Mouse (Mus musculus) WW6 (cell line): Measurements from ENCODE around the gene Tff2.

Experiments
- DNase-seq: peaks from one replicate; pipeline ENCODE4 v3.0.0-alpha.2; 2013; ENCODE audit warnings: low read depth, low spot score

The Tff2 gene

DNA sequence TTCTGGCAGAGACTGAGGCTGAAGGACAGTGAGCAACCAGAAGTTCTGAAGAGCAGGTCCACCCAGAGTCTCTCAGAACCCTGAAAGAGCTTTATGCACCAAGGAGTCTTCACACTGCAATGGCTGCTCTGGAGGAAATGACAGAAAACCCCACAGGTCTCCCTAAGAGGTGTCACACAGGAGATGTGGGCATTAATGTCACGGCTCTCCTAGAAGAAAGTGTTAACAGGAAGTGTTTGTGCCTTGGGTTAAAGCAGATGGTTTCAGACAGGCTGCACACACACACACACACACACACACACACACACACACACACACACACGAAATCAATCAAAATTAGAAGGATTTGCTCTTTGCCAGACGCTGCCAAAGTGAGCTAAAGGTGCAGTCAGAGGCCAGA lies 7.8 kb downstream of the Tff2 start:
- no peak for DNase-seq

DNA sequence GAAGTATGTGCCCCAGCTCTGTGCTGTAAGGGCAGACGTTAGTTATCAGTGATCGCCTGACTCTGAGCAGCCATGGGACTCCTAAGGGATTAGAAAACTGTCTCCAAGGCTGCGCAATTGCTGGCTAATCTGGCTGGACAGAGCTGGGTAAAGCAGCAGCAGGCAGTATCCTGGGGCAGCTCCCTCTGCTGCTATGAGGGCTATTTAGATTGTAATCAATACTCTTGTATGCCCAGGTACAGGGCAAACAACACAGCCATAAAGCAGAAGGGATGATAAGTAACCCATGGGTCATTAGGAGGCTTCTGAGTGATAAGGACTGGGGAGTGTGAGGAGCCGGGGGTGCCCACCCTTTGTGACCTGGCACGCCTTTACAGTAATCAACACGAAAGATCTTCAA lies 9.2 kb downstream of the Tff2 start:
- DNase-seq: no peak

DNA sequence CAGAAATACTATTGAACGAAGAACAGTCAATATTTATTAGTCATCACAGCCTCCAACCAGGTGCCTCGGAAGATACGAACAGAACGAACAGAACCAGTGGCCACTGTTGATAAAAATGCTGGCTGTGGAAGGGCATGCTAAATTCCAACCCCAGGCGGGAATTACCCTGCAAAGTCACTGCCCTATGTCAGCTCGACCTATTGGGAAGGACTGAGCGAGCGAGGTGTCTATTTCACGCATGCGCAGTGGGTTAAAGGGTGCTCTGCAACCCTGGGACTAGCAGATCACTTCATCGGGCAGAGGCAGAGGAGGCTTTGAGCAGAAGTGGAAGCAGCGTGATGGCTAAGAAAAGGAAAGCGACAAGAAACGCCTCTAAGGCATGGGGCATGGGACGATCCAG lies 10.3 kb downstream of the Tff2 start:
- no peak for DNase-seq

DNA sequence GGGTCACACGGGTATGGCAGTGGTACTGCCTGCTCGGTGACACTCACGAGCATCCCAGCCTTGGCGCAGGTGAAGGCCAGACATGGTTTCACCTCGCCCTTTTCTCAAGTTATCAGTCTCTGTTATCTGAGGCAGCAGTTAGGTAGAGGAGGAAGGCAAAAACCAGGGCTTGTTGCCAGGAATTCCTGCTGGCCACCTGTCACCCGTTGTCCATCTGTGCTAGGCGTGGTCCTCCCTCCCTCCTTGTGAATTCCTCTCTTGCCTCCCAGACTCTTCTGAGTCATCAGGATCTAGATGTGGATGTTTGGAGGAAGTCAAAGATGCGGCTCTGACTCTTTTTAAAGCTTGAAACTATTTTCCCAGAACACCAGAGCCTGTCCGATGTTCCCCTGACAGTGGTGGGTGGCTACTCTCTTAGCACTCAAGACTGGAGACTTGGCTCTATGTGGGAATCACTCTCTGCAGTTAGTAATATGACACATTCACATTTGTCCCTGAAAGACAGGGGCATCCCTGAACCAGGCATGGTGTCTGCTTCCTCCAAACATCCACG lies 12.7 kb downstream of the Tff2 start:
- no peak for DNase-seq

DNA sequence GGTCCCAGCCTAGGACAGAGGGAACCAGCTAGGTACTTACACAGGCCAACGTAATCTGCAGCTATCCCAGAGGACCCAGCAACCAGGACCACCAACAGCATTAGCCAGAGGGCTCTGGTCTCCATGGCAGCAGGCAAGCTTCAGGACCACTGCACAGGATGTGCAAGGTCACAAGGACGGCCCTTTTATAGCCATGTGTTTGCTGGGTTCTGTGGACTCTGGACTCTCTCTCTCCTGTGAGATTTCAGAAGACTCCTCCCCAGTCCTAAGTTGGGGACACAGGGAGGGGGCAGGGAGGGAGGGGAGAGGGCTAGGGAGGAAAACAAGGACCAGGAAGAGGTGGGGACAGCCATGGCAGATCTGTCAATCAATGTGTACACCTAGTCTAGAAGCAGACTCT lies 14.6 kb downstream of the Tff2 start, which contains the start of gene Tff3:
Tff3 (minus strand) TSS at position 195 of the 400 bp plus-strand sequence.
- no peak for DNase-seq

DNA sequence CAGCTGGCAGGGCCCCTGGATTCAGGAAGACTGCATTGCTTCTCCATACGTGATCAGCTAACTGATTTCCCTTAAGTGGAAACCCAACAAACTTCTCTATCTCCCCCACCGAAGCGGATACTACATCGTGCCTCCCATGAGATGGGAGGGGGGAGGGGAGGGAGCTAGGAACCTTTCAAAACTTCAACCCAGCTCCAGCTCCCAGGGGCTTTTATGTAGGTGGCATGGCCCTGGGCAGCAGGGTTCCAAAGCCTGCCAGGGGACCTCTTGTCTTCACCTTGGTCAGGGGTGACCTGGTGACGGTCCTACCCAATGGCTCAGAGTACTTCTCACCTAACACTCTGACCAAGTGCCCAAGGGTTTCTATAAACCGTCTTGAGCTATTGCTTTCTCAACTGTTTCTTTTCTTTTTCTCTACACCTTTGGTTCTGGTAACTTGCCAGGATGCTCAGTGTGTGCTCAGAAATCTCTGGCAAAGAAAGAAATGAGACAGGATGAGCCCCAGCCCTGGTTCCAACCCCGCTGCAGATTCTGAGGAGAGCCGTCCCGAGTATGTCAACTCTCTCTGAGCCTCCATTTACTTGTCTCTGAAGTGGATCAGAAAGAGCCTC lies 15.3 kb downstream of the Tff2 start:
- no peak for DNase-seq

DNA sequence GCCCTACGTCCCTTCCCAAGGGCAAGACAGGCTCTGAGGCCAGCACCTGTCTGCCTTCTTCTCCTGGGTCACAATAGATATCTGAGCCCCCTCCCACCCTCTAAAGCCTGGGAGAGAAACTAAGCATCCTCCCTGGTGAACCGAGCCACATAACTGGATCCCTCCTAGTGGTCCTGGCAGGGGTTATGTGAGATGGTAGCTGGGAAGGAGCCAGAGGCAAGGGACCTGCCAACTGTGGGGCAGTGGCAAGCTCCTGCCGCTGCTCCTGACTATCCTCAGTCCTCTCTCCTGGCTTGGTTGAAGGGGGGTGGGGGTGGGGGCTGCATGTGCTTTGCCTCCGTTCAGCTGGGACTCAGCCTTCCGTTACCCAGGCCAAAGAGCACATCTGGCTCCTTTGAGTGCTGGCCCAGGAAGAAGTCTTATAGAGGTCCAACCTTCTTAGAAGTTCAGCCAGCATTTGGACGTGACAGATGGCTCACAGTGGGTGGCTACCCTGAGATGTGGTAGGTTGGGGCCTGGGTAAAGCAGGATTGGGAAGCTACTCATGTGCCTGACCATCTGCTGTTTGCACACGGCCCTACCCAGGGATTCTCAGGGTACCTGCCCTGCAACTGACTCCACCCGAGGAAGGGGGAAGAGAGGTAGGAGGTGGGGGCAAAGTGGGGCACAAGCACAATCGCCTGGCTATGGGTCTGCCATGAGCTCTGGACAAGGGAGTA lies 18.4 kb downstream of the Tff2 start:
- DNase-seq: no peak

DNA sequence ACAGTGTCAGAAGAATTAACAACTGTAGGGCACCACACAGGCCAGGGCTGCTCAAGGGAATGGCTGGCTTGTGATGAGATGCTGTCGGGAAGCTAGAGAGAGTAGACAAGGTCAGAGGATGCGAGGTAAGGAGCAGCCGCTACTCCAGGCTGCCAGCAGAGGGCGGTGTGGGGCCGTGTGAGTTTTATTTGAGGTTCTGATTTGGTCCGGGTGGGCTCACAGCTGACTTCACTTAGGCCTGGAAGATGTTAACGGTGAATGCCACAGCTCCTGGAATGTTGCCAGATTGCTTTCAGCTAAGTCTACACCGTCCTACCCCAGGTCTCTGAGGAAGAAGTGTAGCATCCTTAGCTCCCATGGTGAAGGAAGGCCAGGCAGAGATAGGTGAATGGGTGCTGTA lies 22.1 kb downstream of the Tff2 start:
- no peak for DNase-seq

DNA sequence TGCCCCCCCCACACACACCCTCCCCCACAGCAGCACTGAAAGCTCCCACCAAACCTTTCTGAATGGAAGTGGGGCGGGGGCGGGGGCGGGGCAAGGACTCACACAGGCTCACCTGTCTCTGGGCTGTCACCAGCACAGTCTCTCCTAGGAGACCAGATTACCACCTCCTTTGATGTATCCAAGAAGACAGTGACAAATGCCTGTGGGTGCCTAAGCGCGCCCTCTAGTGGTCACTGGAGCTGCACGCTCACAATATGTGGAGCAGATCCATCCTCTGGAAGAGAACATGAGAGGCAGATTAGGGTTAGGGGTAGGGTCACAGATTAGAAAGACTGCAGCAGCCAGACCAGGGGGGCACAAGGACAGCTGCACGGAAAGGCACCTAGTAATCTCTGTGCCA lies 24.7 kb downstream of the Tff2 start:
- DNase-seq: peak; percentile 48

DNA sequence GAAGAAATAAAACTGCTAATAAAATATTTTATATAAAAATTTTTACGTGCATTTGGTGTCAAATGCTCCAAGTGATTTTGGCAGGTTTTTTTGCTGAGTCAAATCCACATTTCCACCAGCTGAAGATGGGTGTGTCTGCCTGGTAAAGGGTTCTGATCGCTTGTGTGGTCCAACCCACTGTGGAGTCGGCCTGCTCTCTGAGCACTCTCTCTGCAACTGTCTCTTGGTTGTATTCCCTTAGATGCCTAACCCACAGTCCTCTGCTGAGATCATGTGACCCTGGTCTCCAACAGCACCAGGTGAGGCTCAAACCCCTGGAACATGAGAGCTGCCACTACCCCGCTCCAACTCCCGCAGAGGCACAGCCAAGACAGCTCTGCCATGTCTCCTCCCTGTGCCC lies 26.1 kb downstream of the Tff2 start:
- DNase-seq: no peak

DNA sequence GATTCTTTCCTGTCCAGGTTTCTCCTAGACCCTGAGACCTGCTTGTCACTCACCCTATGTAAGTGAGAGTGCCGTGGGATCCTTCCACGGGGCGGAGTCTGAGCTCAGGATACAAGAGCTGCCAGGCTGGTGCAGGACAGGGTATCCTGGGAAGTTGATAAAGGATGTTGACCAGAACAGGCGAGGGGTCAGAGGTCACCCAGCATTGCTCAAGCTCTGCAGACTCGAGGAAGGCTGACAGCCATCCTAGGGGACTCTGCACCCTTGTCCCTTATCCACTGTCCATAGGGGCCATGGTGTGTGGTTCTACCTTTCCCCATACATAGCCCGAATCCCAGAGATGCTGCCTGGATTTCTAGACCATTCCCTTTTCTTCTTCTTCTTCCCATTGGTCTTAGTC lies 28.0 kb downstream of the Tff2 start:
- DNase-seq: no peak

DNA sequence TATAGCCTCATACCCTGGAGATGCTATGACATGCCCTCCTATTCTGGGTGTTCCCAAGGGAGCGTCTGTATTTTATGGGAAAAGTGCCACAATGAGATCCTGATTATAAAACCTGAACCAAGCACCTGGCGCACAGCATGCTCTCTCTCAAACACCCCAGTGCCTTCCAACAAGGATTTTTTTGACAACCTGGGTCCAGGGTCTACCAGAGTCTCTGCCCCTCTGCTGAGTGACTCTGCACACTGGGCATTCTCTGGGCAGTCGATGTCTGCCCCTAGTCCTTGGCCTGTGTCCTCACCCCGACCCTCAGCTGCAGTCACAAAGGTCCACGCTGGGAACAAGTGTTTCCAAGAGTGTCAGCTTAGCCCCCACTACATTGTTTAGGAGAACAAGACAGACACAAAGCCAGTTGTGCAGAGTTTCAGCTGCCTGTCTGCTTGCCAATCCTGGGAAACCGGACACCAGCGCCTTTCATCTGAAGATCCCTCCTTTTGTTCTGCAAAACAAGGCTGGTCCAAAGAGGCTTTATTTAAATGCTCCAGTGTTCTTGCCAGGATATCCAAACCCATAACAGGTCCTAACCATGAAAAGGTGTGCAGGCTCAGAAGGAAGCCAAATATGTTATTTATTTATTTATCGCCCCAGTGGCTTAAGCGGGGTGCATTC lies 30.8 kb downstream of the Tff2 start:
- DNase-seq: no peak

DNA sequence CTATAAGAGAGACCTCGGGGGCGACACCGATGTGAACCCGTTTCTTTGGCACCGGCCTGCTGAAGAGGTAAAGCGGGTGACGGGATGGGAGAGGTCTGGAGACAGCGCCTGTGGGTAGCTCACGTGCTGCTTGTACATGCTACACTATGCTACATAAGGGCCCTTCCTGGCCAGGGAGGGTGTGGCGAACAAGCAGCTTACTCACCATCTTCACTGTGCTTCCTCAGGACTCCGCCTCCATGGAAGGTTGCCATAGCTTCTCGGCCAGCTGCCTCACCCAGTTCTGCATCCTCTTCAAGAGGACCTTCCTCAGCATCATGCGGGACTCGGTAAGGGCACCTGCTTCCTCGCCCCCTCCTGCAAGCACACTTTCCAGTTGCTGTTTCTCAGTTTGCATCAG lies 35.7 kb downstream of the Tff2 start:
- DNase-seq: no peak

DNA sequence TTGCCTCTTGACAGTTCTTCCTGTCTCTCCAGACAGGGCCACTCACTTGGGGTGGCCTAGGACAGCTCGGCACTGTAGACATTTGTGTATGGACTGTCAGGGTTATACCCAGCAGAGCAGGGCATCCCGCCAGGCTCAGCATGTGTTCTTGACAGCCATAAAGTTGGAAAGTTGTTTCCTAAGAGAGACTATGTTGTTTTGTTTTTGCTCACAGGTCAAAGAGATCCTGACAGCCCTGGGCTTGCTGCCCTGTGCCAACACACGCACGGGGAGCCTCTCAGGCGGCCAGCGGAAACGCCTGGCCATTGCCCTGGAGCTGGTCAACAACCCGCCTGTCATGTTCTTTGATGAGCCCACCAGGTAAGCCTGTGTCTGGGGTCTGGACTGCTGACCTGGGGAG lies 40.3 kb downstream of the Tff2 start:
- DNase-seq: no peak

DNA sequence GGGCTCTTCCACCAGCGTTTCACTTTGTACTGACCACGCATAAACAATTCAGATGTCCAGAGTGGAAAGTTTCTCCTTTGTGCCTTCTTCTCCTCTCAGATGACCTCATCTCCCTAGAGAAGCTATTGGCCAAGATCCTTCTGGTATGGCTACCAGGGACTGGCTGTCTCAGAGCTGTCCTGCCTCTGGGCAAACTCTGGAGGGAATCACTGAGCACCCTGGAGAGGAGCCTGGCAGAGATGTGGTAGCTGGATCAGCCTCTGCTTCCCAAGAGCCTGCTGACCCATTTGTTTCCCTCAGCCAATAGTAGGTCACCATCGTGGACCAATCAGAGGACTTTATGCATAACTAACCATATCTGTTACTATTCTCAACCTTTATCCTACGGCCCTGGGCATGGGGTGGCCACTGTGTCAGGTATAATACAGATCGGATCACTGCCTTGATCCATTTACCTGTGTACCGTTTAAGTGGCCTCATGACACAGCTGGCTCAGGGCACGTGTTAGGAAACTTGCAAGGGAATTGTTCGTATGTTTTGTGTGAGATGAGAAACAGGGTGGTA lies 41.0 kb downstream of the Tff2 start:
- no peak for DNase-seq

DNA sequence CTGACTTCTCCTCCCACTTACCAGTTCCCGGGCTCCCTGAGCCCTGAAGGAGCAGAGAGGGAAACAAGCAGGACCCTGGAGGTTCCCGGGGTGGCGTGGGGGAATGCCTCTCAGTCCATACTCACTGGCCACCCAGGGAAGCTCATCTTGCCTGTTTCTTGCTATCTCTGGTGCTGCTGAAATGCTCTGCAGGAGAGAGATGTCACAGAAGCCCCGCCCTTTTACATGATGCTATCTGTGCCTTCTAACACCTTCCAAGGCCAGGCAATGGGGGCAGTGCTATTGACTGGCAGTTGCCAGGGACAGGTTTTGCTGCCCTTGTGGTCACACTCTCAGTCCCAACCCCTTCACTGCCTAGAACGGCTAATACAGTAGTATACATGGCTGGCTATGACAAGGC lies 45.3 kb downstream of the Tff2 start:
- no peak for DNase-seq

DNA sequence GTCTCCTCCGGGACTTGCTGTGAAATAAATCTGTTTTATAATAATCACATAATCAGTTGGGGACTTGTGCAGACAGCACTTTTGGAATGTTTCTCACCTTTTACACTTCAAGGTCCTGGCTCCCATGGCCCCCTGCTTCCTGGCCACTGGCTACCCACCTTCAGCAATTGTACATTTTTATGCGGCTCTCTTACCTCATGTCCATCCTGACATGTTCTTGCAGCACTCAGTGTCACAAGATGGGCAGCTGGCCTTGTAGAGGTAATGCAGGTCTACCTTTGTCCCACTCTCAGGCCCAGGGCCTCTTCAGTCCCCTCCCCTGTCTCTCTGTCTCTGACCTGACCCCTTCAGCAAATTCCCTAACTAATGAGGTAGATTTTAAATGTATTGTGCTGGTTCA lies 47.2 kb downstream of the Tff2 start:
- DNase-seq: no peak

DNA sequence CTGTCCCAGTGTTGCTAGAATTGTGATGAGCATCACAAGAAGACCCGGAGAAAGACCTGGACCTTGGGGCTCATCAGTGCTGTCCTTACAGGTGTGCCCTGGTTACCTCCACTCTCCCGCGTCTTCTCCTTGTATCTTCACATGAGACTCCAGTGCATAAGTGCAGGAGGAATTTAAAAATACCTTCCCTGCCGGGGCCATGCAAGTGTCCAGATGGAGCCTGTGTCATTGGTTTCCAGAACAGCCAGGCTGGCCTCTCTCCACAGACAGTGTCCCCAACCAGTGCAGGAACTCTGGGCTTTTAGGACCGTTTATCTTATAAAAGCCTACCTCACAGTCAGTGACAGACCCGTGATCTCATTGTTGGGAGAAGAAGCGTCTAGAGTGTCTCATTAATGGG lies 48.5 kb downstream of the Tff2 start:
- DNase-seq: no peak

DNA sequence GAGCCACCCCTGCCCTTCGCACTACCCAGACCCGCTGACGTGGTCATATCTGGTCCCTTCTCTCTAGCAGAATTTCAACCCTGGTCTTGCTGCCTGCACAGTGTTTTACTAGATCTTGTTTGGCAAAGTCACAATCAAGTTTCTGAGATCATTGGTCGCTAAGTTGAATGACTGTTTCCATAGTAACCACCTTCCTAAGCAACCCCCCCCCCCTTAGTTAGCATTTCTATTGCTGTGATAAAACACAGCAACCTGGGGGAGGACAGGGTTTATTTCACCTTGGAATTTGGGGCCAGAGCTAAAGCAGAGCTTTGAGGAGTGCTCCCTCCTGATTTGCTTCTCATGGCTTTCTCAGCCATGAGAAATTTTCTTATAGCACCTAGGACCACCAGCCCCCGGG lies 49.3 kb downstream of the Tff2 start:
- no peak for DNase-seq
